Mouse (Mus musculus) lung, adult 2 months (tissue): Measurements from ENCODE around the gene Gnb3. TPM values are rescaled to one million over a fixed set of nuclear protein-coding genes. Genes with fewer than 3 reads are reported as not detected.

Experiments used
- DNase-seq: peaks from one replicate; pipeline ENCODE4 v3.0.0; 2022
- H3K4me1 ChIP-seq: fragments of 200-500 bp; 2 replicates; pipeline ENCODE4 v1.6.1; 2011; ENCODE audit warnings: low read length; ENCODE audit not compliant: control insufficient read depth, insufficient read depth
- H3K4me3 ChIP-seq: fragments of 200-500 bp; replicated peaks from 2 replicates; pipeline ENCODE3; 2011; ENCODE audit warnings: low read depth, mild to moderate bottlenecking, control low read depth, low read length; ENCODE audit errors: extremely low read depth
- CTCF ChIP-seq: fragments of 200-500 bp; IDR thresholded peaks from 2 replicates; pipeline ENCODE4 v1.5.1; 2011; ENCODE audit warnings: mild to moderate bottlenecking, low read length, control low read depth; ENCODE audit not compliant: insufficient read depth
- POLR2A ChIP-seq: fragments of 200-500 bp; IDR thresholded peaks from 2 replicates; pipeline ENCODE4 v1.6.1; 2011; ENCODE audit warnings: low read depth, mild to moderate bottlenecking, control low read depth, low read length, borderline replicate concordance; ENCODE audit errors: extremely low read depth
- WGBS: fragments of 180-500 bp; shearing (Covaris S2); methylation state at CpG from one replicate; pipeline ENCODE4 v1.1.7; 2018; 5-methylcytosine and 5-hydroxymethylcytosine counted together
- polyA plus RNA-seq: library from polyadenylated mRNA; depleted of rRNA; stranded (reverse); fragments of >200 nt; gene quantifications from 2 replicates; pipeline ENCODE4 v1.2.3, GENCODE M21; 2012; rRNA removed

Gnb3 gene
- polyA plus RNA-seq, result 0.31 and 0.36 TPM in 2 replicates

GRCm38 (mm10) chr6:124840241-124841167 lies at the start of gene Gnb3:
Gene Gnb3, minus strand, starts transcription at chr6:124840275.
- H3K4me3 ChIP-seq, result no peak within 1 kb of the TSS
- 40% methylated on average over 15 of the region's 15 CpGs for WGBS
- TF ChIP-seq CTCF, result no peak
- no peak for TF ChIP-seq POLR2A
- DNase-seq, result no peak
- H3K4me1 ChIP-seq, result no peaks in the 10 kb centered on the region

- 87% methylated on average over 6 of the region's 6 CpGs for WGBS
- TF ChIP-seq CTCF, result no peak
- TF ChIP-seq POLR2A, result no peak
- H3K4me3 ChIP-seq, result no peak overlapping the region
- no peaks in the 10 kb centered on the region for H3K4me1 ChIP-seq
- no peak for DNase-seq
These were observed 48.6 kb upstream of the Gnb3 start for GRCm38 (mm10) chr6:124888555-124889125.

- H3K4me1 ChIP-seq, result no peaks in the 10 kb centered on the region
- no peak within 1 kb of the TSS for H3K4me3 ChIP-seq
- no peak for DNase-seq
- TF ChIP-seq CTCF (no peak), POLR2A (no peak)
- WGBS, result 69% methylated on average over 9 of the region's 9 CpGs
These were observed 47.9 kb upstream of the Gnb3 start, which contains the start of gene Cd4 for GRCm38 (mm10) chr6:124887986-124888385. Gene Cd4, minus strand, starts transcription at chr6:124888221.

- Histone ChIP-seq H3K4me3 (no peak overlapping the region), H3K4me1 (no peaks in the 10 kb centered on the region)
- no peak for DNase-seq
- TF ChIP-seq POLR2A (no peak), CTCF (no peak)
- WGBS, result 74% methylated on average over 8 of the region's 8 CpGs
These were observed 45.9 kb upstream of the Gnb3 start for GRCm38 (mm10) chr6:124885956-124886381.

GRCm38 (mm10) chr6:124884714-124885500 lies 44.8 kb upstream of the Gnb3 start:
- WGBS, result 64% methylated on average over 10 of the region's 10 CpGs
- no peak for TF ChIP-seq POLR2A
- no peak for TF ChIP-seq CTCF
- Histone ChIP-seq H3K4me3 (no peak overlapping the region), H3K4me1 (no peaks in the 10 kb centered on the region)
- no peak for DNase-seq

- no peak overlapping the region for H3K4me3 ChIP-seq
- no peak for DNase-seq
- H3K4me1 ChIP-seq, result no peaks in the 10 kb centered on the region
- TF ChIP-seq CTCF, result no peak
- no peak for TF ChIP-seq POLR2A
- 80% methylated on average over 10 of the region's 10 CpGs for WGBS
These were observed 43.3 kb upstream of the Gnb3 start for GRCm38 (mm10) chr6:124883351-124883750.

- no peaks in the 10 kb centered on the region for H3K4me1 ChIP-seq
- DNase-seq, result no peak
- no peak for TF ChIP-seq CTCF
- TF ChIP-seq POLR2A, result no peak
- WGBS, result 95% methylated on average over 9 of the region's 9 CpGs
- no peak overlapping the region for H3K4me3 ChIP-seq
These were observed 41.7 kb upstream of the Gnb3 start for GRCm38 (mm10) chr6:124881821-124882220.

GRCm38 (mm10) chr6:124879390-124879789 lies 39.3 kb upstream of the Gnb3 start:
- DNase-seq, result no peak
- Histone ChIP-seq H3K4me1 (no peaks in the 10 kb centered on the region), H3K4me3 (no peak overlapping the region)
- WGBS, result 55% methylated on average over 6 of the region's 6 CpGs
- TF ChIP-seq CTCF, result no peak
- TF ChIP-seq POLR2A, result no peak

- 23% methylated on average over 3 of the region's 3 CpGs for WGBS
- H3K4me3 ChIP-seq, result no peak overlapping the region
- TF ChIP-seq POLR2A (no peak), CTCF (no peak)
- no peaks in the 10 kb centered on the region for H3K4me1 ChIP-seq
- no peak for DNase-seq
These were observed 34.3 kb upstream of the Gnb3 start for GRCm38 (mm10) chr6:124874348-124874747.

GRCm38 (mm10) chr6:124866560-124866959 lies 26.5 kb upstream of the Gnb3 start:
- H3K4me1 ChIP-seq, result 0 out of 2 replicates have a peak, but pooled peaks cover 2% of the 10 kb centered on the region
- H3K4me3 ChIP-seq, result no peak overlapping the region
- DNase-seq, result no peak
- 58% methylated on average over 7 of the region's 7 CpGs for WGBS
- TF ChIP-seq CTCF, result no peak
- no peak for TF ChIP-seq POLR2A
